Mouse (Mus musculus) neural tube, embryonic 15.5 days (tissue): ENCODE measurements at regions not wholly inside any gene's neighbourhood (a gene's known extent, or its start where the extent isn't known, plus 50 kb on each side); places are given as distances from the start of the nearest gene placed in this dataset.

Experiments used
- ATAC-seq: fragments of 200-750 bp; cut with Nextera tagmentation; 2 replicates; pipeline ENCODE4 v1.8.0; 2017; ENCODE audit warnings: mild to moderate bottlenecking, moderate TSS enrichment, moderate library complexity; ENCODE audit not compliant: low FRiP score
- H3K27ac ChIP-seq: fragments of 300-500 bp; sonication (generic); replicated peaks from 2 replicates; pipeline ENCODE4 v1.5.1; 2015; ENCODE audit warnings: mild to moderate bottlenecking, inconsistent platforms
- H3K27me3 ChIP-seq: fragments of 300-500 bp; sonication (generic); replicated peaks from 2 replicates; pipeline ENCODE4 v1.6.1; 2015; ENCODE audit warnings: inconsistent platforms
- H3K36me3 ChIP-seq: fragments of 300-500 bp; sonication (generic); 2 replicates; pipeline ENCODE4 v1.6.1; 2015; ENCODE audit warnings: inconsistent platforms
- H3K4me1 ChIP-seq: fragments of 300-500 bp; sonication (generic); 2 replicates; pipeline ENCODE4 v1.6.1; 2015; ENCODE audit warnings: inconsistent platforms
- H3K4me2 ChIP-seq: fragments of 300-500 bp; sonication (generic); 2 replicates; pipeline ENCODE4 v1.6.1; 2015; ENCODE audit warnings: inconsistent platforms, mild to moderate bottlenecking, moderate library complexity
- H3K4me3 ChIP-seq: fragments of 300-500 bp; sonication (generic); replicated peaks from 2 replicates; pipeline ENCODE4 v1.5.1; 2015; ENCODE audit warnings: mild to moderate bottlenecking, inconsistent platforms
- H3K9ac ChIP-seq: fragments of 300-500 bp; sonication (generic); replicated peaks from 2 replicates; pipeline ENCODE4 v1.6.1; 2015; ENCODE audit warnings: mild to moderate bottlenecking, inconsistent platforms
- H3K9me3 ChIP-seq: fragments of 300-500 bp; sonication (generic); replicated peaks from 2 replicates; pipeline ENCODE4 v1.6.1; 2016; ENCODE audit warnings: inconsistent platforms
- WGBS: fragments of 180-500 bp; shearing (Covaris S2); methylation state at CpG from one replicate; pipeline ENCODE4 v1.1.7; 2015; ENCODE audit warnings: mixed read lengths; 5-methylcytosine and 5-hydroxymethylcytosine counted together

DNA sequence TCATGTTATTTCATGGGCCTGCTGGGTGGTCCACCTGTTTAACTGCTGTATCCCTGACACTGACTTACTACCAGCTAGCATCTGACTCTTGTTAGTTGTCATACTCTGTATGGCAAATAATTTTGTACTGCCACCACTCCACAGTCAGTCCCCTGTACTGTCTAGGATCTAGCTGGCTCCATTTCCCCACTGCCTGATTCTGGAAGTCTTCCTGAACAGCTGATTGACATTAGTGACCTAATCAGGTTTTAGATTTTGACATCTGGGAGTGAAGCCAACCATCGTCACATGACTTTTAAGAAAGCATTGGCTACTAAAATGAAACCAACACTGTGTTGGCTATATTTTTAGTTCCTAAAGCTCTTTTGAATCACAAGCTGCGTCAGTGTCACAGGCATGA is 711.3 kb downstream of the Bcl11a start:
- 75% methylated on average over 2 of the region's 2 CpGs for WGBS
- ATAC-seq: no peak
- Histone ChIP-seq H3K36me3 (no peaks in the 10 kb centered on the region), H3K27me3 (no peaks in the 10 kb centered on the region), H3K4me2 (no peak overlapping the region), H3K9me3 (no peaks in the 10 kb centered on the region), H3K9ac (no peak overlapping the region), H3K27ac (no peak overlapping the region), H3K4me1 (no peaks in the 10 kb centered on the region), H3K4me3 (no peak overlapping the region)

DNA sequence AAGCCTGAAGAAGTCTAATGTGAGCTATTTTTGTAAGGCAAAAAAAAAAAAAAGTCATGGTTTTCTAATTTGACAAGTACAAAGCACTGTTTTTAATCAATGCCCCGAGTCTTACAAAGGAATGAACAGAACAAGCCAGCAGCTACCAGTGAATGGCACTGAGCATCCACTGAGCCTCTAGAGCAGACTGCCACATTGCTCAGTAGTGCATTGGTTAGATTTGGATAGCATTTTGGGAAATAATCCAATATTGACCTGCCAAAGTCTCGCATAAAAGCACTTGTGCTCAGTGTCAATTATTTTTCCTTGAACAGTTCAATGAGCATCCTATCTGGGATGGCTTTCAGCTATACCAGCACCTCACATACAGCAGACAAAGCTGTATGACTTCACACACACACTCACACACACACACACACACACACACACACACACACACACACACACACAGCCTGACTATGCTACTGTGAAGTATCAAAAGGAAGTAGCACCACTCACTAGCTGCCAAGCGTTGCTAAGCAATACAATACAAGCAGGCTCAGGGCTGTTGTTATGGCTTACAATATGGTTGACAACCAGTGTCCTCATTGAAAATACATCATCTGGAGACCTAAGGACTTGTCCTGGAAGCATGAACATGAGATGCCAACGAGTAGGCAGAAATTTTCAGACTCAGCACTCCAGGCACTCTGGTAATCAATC is 717.8 kb downstream of the Bcl11a start:
- H3K4me3 ChIP-seq: no peak overlapping the region
- no peaks in the 10 kb centered on the region for H3K36me3 ChIP-seq
- no peaks in the 10 kb centered on the region for H3K27me3 ChIP-seq
- H3K9me3 ChIP-seq: no peaks in the 10 kb centered on the region
- H3K4me1 ChIP-seq: no peaks in the 10 kb centered on the region
- no peak overlapping the region for H3K9ac ChIP-seq
- ATAC-seq: peak; percentile 45; the same call in 1 of the 2 replicates
- H3K27ac ChIP-seq: no peak overlapping the region
- WGBS: 56% methylated on average over 4 of the region's 4 CpGs
- no peak overlapping the region for H3K4me2 ChIP-seq

DNA sequence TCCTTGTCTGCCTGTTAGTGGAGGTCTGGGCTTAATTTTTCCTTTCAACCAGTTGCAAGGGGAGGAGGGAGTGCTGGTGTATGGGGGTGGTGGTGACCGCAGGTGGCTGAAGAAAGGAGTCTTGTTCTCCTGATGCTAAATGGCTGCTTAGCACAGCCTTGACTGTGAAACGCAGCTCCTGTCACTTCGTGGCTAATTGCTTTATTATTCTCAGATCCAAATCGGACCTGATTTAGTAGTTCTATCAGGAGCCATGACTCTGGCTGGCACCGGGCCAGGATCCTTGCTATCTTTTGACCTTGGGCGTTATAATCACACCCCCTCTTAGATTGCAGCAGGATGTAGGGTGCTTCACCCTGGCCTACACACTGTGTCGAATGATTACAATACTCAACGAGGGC is 726.8 kb downstream of the Bcl11a start:
- ATAC-seq: no peak
- H3K4me2 ChIP-seq: no peak overlapping the region
- no peaks in the 10 kb centered on the region for H3K36me3 ChIP-seq
- no peaks in the 10 kb centered on the region for H3K4me1 ChIP-seq
- H3K4me3 ChIP-seq: no peak overlapping the region
- H3K9ac ChIP-seq: no peak overlapping the region
- H3K27ac ChIP-seq: no peak overlapping the region
- H3K27me3 ChIP-seq: no peaks in the 10 kb centered on the region
- 38% methylated on average over 8 of the region's 8 CpGs for WGBS
- no peaks in the 10 kb centered on the region for H3K9me3 ChIP-seq

DNA sequence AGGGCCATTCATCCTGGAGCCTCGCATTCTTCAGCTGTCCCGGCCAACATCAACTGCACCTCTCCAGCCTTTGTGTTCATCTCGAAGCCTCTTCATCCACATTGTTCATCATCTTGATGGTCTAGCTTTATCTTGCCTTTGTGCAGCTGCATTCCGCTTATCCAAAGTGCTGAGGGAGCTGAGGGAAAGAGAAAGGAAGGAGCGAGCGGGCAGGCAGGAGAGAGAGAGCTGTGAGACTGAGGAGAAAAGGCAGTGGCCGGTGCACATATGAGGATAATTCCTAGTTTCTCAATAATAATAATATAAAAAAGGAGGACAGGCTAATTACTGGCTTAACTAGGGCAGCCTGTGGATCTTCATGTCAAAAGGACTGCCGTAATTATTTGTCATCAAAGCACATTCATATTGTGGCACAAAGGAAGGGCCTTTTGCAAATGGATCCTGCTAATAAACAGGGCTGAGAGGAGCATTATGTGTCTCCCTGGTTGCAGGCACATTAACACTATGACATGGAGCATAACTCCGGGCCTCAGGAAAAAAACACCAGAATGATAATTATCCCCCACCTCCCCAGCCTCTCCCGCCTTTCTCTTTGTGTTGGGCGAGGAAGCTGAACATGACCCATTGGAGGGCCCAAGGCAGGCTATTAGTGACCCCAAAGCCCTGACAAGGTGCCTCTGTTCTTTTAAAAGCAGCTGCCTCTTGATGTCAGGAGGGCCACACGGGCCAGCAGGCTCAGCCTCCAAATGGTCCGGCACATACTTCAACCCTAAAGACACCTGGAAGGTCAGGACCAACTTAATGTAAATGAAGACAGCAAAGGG is 751.9 kb downstream of the Bcl11a start:
- Histone ChIP-seq H3K9me3 (no peaks in the 10 kb centered on the region), H3K9ac (no peak overlapping the region), H3K36me3 (no peaks in the 10 kb centered on the region), H3K27ac (no peak overlapping the region), H3K4me3 (no peak overlapping the region), H3K4me2 (no peak overlapping the region), H3K4me1 (peaks cover 9% of the 10 kb centered on the region), H3K27me3 (no peaks in the 10 kb centered on the region)
- WGBS: 12% methylated on average over 13 of the region's 13 CpGs
- ATAC-seq: peak; percentile 53; the same call in 1 of the 2 replicates

DNA sequence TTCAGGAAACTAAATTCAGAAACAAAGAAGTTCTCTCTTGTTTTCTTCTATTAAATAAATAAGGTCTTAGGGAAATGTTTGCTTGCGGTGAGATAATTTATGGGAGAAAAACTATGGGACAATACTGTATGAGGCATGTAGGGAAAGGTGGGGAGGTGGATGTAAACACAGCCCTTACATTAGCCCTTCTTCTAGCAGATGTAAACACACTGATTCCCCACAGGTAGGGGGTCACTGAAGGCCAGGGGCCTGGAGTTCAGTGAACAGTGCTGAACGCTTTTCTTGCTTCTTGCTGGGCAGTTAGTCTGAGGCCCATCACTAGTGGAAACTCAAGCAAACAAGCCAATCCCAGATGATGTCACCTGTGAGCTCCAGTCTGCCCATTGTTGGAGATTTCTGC is 752.6 kb downstream of the Bcl11a start:
- H3K36me3 ChIP-seq: no peaks in the 10 kb centered on the region
- ATAC-seq: no peak; the same call in 1 of the 2 replicates
- no peaks in the 10 kb centered on the region for H3K27me3 ChIP-seq
- no peak overlapping the region for H3K9ac ChIP-seq
- H3K4me1 ChIP-seq: peaks cover 9% of the 10 kb centered on the region
- no peak overlapping the region for H3K4me3 ChIP-seq
- H3K4me2 ChIP-seq: no peak overlapping the region
- WGBS: 66% methylated on average over 2 of the region's 2 CpGs
- no peak overlapping the region for H3K27ac ChIP-seq
- H3K9me3 ChIP-seq: no peaks in the 10 kb centered on the region

DNA sequence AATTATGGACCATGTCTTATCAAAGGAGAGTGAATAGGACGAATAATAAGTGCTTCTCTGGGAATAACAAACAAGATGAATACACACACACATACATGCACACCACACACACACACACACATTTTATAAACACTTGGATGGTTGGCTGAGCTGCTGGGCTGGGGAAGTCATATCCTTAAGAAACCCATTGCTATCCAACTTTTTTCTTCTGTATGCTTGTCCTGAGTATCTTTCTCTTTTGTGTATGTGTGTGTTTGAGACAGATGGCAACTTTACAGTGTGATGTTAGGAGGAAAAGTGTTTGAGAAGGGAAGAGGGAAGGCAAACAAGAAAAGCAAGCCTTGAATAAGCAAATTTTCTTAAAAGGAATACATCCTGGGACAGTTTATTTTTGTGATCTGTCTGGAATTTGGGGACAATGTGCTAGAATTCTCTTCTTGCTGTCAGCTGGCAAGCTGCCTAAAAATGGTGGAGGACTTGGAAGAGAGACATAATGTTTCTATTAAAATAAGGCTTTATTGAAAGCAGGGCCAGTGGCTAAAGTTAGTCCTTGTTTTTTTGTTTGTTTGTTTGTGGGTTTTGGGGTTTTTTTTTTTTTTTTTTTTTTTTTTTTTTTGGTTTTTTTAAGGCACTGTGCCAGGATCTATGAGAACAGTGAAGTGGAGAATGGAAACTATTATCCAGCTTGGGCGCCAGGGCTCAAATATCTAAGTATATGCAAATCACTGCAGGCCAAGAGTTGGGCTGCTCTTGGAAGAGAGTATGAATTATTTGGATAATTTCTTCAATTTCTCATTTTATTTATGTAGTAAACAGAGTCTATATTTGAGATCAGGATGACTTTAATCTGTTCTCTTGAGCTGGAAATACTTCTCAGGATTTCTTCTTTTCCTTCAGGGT is 766.2 kb downstream of the Bcl11a start:
- no peak overlapping the region for H3K4me3 ChIP-seq
- WGBS: 73% methylated on average over 2 of the region's 2 CpGs
- H3K27ac ChIP-seq: no peak overlapping the region
- no peaks in the 10 kb centered on the region for H3K36me3 ChIP-seq
- ATAC-seq: no peak
- H3K4me1 ChIP-seq: no peaks in the 10 kb centered on the region
- H3K9ac ChIP-seq: no peak overlapping the region
- H3K27me3 ChIP-seq: no peaks in the 10 kb centered on the region
- no peaks in the 10 kb centered on the region for H3K9me3 ChIP-seq
- H3K4me2 ChIP-seq: no peak overlapping the region

DNA sequence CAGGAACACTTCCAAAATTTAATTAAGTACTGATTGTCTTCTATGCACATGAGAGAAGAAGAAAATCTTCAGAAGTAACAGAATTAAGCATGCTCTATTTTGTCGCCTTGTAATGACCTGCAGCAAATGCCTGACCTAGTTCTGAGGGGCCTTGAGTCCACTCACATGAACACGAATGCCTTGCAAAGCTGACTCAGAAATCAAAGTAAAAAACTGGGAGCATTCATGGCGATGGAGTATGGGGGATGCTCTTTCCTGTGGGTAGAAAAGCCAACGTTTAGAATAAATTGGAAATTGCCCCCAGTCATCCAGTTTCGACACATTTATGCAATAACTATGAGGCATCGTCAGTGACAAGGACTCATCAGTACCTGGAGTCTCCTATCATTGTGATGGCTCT is 779.1 kb downstream of the Bcl11a start:
- H3K27me3 ChIP-seq: no peaks in the 10 kb centered on the region
- no peak for ATAC-seq
- H3K36me3 ChIP-seq: no peaks in the 10 kb centered on the region
- H3K4me3 ChIP-seq: no peak overlapping the region
- 88% methylated on average over 6 of the region's 6 CpGs for WGBS
- no peak overlapping the region for H3K4me2 ChIP-seq
- no peak overlapping the region for H3K27ac ChIP-seq
- H3K4me1 ChIP-seq: no peaks in the 10 kb centered on the region
- no peaks in the 10 kb centered on the region for H3K9me3 ChIP-seq
- H3K9ac ChIP-seq: no peak overlapping the region

DNA sequence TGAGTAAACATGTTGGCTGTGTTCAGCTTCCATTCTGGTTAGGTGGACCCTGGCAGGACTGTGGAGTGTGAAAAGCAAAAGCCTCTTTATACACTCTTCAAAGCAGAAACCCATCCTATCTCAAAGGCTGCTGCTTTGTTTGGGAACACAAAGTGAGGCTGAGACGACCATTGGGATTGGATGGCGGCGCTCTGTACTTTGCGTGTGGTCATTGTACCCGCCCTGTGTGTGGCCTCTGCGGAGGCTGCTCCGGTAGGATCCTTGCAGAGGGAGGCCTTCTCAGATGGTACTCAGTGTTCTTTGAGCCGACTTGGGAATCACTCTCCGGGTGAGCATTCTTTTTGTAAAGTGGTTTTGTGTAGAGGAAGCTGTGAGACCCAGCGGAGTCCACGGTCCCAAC is 786.8 kb downstream of the Bcl11a start:
- Histone ChIP-seq H3K27ac (no peak overlapping the region), H3K4me3 (no peak overlapping the region), H3K27me3 (no peaks in the 10 kb centered on the region), H3K36me3 (no peaks in the 10 kb centered on the region), H3K4me1 (no peaks in the 10 kb centered on the region), H3K9ac (no peak overlapping the region), H3K9me3 (no peaks in the 10 kb centered on the region), H3K4me2 (no peak overlapping the region)
- ATAC-seq: no peak
- WGBS: 56% methylated on average over 11 of the region's 11 CpGs

DNA sequence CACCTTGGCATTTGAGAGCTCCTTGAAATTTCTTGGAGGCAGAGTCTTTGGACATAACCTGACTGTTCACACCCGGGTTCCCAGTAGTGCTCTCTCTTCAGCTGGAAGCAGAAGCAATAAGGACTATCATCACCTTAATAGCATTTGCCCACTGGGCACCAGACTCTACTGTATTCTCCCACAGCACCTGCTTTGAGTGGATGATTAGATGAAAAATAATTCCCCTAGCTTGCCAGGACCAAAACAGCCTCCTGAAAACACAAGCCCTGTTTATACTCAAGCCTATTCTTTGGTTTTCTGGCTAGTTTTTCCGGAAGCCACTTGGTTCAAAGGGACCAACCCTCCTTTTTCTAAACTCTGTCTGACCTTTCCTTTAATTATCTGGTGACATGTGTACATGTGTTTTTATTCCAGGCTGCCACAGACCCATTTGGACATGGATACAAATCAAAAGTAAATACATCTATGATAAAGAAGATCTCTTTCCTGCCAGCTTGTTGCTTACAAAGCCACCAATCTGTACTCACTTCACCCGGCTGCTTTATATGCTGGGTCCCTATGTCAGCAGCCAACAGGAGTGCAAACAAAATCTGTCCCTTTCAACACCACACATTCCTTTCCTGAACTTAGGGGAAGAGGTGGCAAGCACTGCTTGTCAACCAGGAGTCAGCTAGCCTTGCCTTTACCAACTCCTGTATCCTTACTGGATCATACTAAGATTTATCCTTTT is 787.4 kb downstream of the Bcl11a start:
- WGBS: 72% methylated on average over 3 of the region's 3 CpGs
- Histone ChIP-seq H3K36me3 (no peaks in the 10 kb centered on the region), H3K4me1 (no peaks in the 10 kb centered on the region), H3K27ac (no peak overlapping the region), H3K27me3 (no peaks in the 10 kb centered on the region), H3K9ac (no peak overlapping the region), H3K4me2 (no peak overlapping the region), H3K4me3 (no peak overlapping the region), H3K9me3 (no peaks in the 10 kb centered on the region)
- no peak for ATAC-seq
